Mouse (Mus musculus) heart, adult 18-20 months (tissue): Measurements from ENCODE around the gene Hoxb7. TPM values are rescaled to one million over a fixed set of nuclear protein-coding genes. Genes with fewer than 3 reads are reported as not detected.

ENCODE experiments used
- DNase-seq, 2 experiments: peaks; one replicate each; pipeline ENCODE4 v3.0.0; 2021 to 2022; ENCODE audit warnings: mixed read lengths in 1 of 2
- total RNA-seq, 2 experiments: library from RNA; stranded (reverse); gene quantifications; 2 replicates each; pipeline ENCODE4 v1.2.3; 2021

Gene Hoxb7
- total RNA-seq, 2 experiments from 2014 or later, result not detected

DNA sequence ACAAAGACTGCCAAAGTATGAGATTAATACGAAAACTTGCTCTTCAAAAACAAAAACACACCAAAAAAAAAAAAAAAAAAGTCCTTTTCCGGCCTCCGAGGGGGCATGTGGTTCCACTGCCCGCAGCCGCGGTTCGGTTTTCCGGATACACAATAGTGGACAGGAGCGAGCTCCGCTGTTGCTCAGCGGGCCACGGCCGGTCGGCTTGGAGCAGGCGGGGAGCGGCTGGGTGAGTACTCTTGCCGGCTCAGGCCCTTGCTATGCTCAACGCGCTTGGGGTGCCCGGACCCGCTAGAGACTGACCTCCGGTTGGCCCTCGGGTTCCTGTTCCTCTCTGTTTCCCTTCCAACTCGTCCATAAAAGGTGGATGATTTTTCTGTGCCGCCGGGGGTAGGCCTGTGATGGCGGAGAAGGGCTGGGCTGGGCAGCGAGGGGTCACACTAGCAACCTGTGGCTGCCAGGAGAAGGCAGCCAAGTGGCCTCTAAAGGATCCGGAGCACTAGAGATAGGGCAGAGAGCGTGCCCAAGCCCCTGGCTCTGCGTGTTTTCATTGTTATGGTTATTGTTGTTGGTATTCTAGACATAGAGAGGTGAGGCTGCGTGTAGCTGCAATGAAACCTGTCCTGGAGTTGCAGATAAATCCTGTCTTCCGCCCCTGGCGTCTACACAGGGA is 28.4 kb downstream of the Hoxb7 start:
- DNase-seq, result no peak

DNA sequence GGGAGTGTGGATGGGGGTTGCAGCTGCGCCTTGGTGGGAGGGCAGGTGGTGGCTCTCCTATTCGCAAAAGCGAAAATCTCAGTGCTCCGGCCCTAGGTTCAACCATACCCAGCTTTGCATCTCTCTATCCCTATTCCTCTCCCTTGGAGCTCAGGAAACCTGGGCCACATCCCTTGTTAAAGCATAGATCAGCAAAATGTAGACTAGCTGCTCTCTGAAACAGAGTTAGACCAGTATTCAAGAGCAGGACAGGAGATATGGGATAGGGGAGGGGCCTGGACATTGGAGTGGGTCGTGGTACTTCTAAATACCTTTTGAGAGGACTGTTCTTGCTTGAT is 28.9 kb downstream of the Hoxb7 start:
- DNase-seq, result no peak

DNA sequence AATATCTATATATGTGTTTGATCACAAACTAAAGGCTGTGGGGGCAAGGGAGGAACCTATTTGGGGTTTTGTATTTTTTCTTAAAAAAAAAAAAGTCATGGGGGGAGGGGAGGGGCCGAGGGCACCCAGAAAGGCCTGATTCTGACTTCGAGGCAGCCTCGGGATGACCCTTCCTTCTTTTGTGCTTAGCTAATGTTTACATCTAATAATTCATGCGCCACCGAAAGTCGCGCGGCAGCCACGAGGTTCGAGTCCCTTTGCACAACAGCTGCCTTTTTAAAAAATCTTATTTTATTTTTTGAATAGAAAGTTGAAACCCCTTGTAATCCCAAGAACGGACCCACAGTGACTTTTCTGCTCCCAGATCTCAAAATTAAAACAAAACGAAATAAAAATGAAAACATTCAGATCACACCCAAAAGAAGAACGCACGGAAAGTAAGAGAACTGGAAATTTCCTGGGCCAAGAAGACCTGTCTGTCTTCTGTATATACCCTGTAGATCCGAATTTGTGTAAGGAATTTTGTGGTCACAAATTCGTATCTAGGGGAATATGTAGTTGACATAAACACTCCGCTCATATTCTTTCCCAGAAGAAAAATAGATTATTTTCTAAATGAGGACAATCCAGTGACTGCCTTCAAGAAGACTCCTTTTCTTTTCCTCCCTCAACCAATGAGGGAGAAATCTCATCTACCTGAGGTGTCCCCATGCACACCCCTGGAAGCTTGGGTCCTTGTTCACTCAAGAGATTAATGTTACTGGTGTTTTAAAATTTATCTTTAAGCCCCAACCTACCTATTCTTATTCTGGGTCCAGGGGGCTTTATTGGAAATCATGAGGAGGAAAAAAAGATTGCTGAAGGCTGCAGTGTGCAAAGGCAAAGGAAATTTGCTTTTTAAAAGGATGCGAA is 30.5 kb downstream of the Hoxb7 start:
- no peak for DNase-seq

DNA sequence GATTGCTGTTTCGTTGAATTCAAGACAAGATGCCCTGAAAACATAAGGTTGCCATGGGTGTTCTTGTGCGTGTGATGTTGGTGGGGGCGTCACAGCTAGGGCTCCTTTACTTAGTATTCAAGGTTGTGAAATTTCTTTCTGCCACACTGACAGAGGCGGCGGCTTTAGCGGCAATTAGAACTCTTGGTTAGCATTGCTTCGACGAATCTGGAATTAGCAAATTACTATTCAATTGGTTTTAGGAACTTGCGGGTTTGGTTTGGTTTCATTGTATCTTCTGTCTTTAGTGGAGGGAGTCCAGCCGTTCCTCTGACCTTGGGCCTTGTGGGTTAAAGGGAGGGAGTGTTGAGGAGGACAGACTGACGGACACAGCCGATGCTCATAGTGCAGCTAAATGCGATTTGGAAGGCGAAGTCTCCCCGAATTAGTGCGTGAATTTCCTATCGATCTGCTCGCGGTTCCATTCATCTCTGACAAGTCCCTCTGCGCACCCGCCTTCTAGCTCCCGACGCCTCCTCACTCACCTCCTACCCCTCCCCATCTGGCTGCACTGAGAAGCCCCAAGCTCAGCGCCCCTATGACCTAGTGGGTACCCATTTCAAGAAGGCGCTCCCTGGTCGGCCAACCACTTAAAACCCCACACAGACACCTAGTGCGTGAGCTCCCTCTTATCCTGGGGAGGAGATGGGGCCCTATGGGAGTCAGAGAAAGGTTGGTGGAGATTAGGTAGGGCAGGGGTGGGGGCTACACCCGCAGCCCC is 31.4 kb downstream of the Hoxb7 start, which contains the start of gene Hoxb4:
Gene Hoxb4 (plus strand): TSS at position 660 of the 760 bp plus-strand sequence.
- DNase-seq, result no peak

DNA sequence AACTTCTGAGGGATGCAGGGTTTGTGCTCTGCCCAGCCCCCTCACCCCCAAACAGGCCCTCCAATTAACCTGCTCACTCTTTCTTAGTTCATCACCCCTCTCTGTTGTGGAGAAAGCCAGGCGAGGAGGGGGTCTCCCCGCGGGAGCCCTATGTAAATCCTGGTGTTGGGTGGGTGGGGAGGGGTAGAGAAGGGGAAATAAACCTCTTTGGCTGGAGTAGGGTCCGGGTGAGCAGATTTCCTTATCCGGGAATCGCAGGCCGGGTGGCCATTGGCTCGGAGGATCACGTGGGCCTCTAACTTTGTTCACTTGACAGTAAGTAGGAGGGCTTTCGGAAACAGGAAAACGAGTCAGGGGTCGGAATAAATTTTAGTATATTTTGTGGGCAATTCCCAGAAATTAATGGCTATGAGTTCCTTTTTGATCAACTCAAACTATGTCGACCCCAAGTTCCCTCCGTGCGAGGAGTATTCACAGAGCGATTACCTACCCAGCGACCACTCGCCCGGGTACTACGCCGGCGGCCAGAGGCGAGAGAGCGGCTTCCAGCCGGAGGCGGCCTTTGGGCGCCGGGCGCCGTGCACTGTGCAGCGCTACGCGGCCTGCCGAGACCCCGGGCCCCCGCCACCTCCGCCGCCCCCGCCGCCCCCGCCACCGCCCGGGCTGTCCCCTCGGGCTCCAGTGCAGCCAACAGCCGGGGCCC is 32.1 kb downstream of the Hoxb7 start:
- peak; percentile 59 to 78 for DNase-seq

DNA sequence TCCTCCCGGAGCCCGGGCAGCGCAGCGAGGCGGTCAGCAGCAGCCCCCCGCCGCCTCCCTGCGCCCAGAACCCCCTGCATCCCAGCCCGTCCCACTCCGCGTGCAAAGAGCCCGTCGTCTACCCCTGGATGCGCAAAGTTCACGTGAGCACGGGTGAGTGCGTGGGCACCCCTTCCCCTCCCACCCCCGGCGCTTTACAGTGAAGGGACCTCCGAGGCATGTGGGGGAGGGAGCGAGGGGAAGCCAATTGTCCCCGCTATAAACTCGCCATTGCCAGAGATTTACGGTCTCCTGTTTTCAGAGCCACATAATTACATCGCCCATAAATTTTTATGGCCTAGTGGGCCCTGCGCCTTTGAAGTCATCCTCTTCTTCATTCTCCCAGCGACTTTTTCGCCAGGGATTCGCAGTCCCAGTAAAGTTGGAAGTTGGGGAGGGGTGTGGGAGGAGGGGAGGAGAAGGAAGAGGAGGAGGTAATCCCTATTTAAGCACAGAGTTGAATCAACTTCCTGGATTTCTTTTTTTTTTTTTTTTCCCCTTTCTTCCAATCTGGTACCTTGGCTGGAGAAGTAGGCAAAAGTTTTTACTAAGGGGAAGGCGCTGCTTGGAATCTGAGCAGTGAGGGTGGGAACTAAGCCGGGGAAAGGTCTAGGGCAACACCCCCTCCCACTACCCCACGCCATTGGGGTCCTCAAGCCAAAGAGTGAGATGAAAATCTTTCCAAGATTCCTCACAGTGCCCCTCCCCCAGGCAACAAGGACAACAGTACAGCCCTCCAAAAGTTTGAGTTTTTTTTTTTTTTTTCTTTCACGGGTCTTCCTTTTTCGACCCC is 32.9 kb downstream of the Hoxb7 start:
- DNase-seq, result peak in 1 of 2 experiments; percentile 29

DNA sequence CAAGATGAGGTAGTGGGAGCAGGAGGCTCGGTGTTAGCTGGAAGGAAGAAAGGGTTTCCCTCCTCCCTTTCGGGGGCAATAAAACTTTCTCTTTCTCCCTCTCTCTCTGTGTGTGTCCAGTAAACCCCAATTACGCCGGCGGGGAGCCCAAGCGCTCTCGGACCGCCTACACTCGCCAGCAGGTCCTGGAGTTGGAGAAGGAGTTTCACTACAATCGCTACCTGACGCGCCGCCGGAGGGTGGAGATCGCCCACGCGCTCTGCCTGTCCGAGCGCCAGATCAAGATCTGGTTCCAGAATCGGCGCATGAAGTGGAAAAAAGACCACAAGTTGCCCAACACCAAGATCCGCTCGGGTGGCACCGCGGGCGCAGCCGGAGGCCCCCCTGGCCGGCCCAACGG is 33.5 kb downstream of the Hoxb7 start:
- DNase-seq, result no peak

DNA sequence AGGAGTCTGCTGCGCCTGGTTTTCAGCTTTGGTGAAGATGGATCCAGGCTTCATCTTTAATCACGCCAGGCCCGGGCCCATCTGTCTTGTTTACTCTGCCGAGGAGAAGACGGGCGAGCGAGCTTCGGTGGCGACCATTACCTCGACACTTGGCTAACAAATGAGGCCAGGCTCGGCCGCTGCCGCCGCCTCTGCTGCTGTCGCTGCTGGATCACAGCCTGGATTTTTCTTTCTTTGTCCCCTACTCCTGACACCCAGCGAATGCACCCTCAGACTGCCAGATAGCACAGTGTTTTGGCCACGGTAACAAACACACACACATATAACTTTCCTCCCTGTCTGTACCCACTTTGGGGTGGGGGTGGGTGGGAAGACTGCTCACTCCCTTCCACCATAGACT is 34.3 kb downstream of the Hoxb7 start:
- no peak for DNase-seq

DNA sequence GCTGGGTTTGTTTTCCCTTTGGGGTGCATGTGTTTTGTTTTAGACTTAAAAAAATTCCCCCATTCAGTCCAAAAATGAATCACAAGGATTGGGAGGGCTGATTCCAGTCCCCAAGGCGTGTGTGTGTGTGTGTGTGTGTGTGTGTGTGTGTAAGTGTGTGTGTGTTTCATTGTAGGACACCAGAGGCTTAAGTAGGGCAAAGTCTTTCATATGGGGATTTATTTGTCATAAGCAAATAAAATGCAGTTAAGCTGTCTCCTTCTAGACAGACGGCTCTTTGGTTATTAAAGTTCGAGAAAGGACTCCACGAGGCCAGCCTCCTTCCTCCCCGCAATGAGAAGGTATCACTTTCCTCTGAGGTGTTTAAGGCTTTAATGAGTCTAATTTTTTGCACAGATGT is 35.4 kb downstream of the Hoxb7 start:
- DNase-seq, result no peak

DNA sequence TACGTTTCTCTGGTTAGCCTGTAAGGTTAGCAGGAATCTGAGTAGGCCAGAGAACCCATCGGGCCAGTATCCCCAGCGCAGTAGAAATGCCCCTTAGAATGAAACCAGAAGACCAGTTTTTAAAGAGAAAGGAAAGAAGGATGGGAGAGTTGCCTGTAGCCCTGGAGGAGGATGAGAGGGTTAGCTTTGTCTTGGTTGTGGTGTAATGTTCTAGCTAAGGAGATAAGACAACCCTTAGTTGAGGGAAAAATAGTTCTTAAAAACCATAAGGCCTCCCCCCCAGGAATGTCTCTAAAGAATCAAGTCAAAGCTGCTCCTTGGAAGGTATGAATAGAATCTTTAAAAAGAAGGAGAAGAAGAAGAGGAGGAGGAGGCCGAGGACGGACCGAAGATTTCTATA is 36.3 kb downstream of the Hoxb7 start:
- no peak for DNase-seq

DNA sequence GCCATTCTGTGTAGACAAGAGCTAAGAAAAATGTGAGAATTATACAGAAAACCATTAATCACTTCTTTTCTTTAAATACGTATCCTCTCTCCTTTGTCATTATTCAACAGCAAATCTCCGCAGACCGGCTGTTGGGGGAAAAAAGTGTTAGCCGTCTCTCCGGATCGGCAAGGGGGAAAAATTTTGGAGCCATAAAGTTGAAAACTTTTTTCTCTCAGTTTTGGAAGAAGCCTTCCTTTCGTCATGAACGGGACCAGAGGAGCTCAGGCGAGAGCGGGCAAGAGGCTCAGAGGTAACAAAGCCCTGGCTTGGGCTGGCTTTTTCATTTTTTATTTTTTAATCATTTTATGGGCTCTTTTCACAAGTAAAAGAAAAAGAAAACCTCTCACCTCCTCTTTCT is 36.7 kb downstream of the Hoxb7 start, which contains the start of gene Hoxb3:
Gene Hoxb3 (plus strand): TSS at position 173 of the 400 bp plus-strand sequence.
- DNase-seq, result no peak

DNA sequence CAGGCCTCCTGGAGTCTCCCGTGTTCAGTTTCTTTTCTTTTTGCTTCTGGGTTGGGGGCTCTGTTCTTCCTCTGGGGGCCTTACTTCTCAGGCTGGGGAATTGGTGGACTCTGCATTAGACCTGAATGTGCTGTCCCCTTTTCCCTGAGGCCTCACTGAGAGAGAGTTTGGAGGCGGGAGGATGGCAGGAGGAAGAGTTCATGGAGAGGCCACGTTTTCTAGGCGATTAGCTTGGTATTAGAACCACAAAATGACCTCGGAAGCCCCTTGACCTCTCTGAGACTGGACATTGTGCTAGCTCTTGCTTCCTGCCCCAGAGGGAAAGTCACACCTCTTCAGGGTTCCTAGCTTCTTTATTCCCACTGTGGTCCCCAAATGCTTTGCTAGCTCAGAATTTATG is 37.7 kb downstream of the Hoxb7 start:
- DNase-seq, result no peak

DNA sequence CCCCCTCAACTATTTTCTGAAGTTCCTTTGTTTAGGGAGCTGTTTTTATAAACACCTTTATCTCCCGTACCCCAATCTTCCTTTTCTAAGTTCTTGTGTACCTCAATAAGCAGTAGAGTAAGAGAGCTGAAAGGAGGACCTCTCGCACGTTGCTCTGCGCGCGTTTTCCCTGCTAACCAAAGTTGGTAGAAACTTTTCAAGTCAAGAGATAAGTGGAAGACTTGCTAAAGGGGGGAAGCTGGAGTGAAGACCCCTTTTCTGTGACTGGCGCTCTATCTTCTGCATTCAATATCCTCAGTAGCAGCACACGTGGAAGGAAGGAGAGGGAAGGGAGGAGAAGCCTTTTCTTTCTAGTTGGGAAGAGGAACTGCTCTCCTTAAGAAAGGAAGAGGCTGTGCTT is 38.5 kb downstream of the Hoxb7 start:
- DNase-seq, result no peak

DNA sequence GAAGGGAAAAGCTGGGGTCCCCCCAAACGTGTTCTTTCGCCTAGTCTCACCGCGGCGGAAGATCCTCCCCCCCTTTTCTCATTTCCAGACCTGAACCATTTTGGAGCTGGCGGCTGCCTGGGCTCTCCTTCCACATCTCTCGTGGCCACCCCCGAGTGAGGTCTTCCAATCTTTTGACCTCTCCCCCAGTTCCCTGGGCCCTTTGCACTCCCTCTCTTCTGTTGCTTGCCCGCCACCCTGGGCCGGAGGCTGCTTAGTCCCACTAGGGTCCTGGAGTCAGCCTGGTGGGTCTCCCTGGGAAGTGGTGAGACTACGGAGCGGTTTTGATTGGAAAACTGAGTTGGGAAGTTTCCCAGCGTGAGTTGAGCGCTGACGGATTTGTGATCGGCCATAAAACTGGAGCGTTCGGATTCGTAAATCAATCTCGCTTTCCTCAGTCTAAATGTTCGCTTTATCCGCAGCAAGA is 39.4 kb downstream of the Hoxb7 start:
- no peak for DNase-seq

DNA sequence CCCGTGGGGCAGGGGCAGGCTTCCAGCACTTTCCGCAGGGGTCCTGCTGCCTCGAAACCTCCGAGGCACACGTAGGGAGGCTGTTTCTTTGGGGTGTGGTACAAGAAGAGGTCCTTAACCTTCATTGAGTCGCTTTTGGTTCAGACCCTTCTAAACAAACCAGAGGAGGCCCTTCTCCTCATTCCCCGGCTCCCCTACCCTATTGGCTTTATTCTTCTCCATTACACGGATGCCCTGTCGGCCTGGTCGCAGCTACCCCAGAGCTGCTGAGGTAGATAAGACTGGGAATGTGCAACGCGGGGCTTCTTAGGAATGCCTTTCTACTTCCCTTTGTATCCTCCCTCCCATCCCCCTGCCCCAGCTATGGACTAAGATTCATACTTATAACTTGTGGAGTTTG is 40.3 kb downstream of the Hoxb7 start:
- no peak for DNase-seq

DNA sequence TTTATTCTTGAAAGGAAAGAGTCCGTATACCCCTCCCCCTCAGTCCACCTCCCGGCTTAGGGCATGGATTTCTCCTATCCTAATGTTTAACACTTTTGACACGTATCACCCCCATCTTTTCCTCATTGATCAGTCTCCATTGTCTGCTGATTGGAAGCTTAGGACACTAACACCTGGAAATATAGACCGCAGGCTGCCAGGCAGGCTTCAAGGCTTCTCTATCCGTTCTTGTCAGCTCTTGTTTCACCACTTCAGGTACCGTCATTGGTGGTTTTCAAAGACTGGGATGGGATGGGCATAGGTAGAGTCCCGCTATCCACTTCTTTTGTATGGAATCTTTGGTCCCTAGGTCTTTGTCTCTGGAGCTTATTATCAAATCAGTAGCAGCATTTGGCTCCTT is 40.7 kb downstream of the Hoxb7 start:
- no peak for DNase-seq

DNA sequence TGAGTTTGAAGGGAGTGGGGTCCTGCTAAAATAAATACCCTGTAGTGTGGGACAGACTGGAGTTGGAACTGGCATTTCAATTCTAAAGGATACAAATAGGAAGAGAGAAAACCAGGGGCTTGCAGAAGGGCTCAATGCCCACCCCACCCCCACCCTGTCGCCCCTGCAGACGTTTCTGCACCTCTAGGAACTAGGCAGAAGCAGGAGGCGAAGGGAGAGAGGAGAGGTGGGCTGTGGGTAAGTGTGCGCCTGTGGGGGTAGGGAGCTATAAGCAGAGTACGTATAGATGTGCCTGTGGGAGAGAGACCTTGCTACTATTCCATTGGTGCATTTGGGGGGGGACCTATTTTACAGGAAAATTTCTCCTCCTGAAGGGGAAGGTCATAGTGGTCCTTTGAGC is 41.3 kb downstream of the Hoxb7 start:
- DNase-seq, result no peak

DNA sequence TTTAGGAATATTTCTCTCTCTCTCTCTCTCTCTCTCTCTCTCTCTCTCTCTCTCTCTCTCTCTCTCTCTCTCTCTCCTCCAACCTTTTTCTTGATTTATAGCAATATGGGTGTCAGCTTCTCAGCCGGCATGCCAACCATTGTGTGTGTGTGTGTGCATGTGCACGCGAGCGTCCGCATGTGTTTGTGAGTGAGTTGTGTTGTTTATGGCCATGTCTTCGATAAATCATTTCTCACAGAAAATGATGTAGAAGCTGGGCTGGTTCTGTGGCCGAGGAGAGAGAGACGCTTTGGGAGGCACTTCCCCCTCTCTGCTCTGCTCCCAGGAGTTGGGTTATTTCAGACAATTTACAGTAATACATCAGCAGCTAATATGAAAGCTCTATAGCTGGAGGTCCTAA is 42.2 kb downstream of the Hoxb7 start:
- DNase-seq, result no peak

DNA sequence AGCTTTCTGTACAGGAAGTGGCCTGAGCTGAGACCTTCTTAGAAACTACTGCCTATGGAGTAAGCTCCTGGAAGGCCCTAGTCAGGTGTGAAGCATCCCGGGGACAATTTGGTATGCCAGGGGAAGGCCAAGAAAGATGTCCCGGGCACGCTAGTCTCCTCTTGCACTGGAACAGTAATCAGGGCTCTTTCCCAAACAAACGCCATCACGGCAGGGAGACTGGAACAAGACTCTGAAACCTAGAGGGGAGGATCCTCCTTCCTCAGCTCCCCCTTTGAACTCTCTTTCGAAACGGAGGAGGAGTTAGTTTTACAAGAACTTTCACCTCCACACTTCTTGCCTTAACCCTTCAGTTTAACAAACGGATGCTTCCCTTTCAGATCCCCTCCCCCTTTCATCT is 45.7 kb downstream of the Hoxb7 start:
- no peak for DNase-seq

DNA sequence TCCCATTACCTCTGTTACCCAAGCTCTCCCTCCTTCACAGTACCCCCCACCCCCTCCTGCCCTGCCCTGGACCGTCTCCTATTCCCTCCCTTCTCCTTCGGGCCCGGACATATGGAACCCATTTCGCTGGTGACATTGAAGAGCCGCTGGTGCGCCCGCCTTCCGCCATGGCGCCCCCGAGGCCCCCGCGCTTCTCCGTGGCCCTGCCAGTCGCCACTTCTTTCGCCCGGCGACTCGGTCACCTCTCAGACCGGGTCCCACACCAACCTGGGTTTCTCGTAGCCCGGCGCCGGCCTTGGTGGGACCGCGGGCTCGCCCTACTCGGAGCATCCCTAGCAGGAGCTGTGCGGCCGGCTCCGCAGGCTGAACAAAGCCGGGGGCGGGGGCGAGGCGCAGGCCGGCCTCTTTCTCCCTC is 46.2 kb downstream of the Hoxb7 start:
- no peak for DNase-seq
